Mouse (Mus musculus) testis, adult 2 months (tissue): ENCODE results near the gene Fgd2.

Source experiments
- CTCF ChIP-seq: fragments of 200-500 bp; IDR thresholded peaks from 2 replicates; pipeline ENCODE4 v1.5.1; 2012; ENCODE audit warnings: low read depth, mild to moderate bottlenecking, inconsistent platforms, low read length, moderate library complexity; ENCODE audit not compliant: control insufficient read depth, insufficient read depth, insufficient replicate concordance
- POLR2A ChIP-seq: fragments of 200-500 bp; IDR thresholded peaks from 2 replicates; pipeline ENCODE4 v1.6.1; 2012; ENCODE audit warnings: low read depth, mild to moderate bottlenecking, inconsistent platforms, low read length, moderate library complexity; ENCODE audit not compliant: control insufficient read depth

DNA sequence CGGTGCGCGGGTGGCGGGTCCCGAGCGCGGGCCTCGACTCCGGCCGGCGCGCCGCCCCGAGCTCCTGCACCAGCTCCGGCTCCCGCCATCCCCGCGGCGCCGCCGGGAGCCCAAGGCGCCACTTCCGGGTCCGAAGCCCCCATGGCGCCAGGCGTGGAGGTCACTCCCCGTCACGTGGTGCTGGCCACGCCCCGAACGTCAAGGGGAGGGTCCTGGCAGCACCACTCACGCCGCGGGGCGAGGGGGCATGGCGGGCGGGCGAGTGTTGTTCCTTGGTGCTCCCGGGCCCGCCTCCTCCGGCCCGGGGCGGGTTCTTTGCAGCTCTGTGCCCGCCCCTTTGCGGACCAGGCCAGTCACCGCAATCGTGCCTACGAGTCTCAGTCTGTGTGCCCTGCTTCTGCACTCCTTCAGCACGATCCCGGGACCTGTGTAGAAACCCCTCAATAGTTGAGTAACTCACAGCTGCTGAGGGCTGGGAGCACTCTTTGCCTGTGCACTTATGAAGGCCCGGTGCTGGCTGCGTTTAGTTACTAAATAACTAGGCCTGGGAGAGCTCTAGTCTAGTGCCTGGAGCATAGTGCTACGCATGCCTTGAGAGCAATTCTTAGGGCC, 13.0 kb upstream of the Fgd2 start, which contains the start of gene Mtch1:
- no peak for TF ChIP-seq CTCF
- TF ChIP-seq POLR2A, result peak; percentile 65
